Mouse (Mus musculus) layer of hippocampus, postnatal 10 days (tissue): ENCODE data around the gene Tnfsf4. TPM values are rescaled to one million over a fixed set of nuclear protein-coding genes. Genes with fewer than 3 reads are reported as not detected.

Source experiments
- DNase-seq, 2 experiments: peaks; one replicate each; pipeline ENCODE4 v3.0.0; 2021; ENCODE audit warnings: low spot score in 2 of 2
- total RNA-seq, 2 experiments: library from RNA; stranded (reverse); gene quantifications; 2 replicates each; pipeline ENCODE4 v1.2.3; 2021

The Tnfsf4 gene
- total RNA-seq, 2 experiments from 2014 or later: not detected

DNA sequence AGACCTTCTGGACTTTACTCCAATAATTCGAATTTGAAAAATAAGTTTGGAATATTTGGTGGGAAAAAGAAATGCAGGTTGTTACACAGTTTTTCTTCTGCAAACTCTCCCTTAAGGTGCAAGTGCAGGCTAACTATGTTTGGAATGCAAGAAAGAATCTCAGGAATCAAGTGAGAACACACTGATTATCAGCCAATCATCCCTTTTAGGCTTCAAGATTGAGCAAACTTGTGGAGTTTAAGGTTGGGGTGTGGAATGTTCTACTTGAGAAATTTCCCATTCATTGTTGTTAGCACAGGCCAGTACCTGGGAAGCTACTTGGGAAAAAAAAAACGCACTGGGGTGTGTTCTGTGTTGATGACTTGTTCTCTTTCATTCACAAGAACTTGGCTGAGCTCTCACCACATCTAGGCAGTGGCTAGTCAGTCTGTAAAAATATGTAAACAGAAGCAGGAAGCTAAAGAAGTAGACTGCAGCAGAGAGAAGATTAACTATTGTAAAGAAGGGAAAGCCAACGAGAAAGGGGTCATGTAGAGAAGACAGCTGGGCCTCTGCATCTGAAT is 56.6 kb downstream of the Tnfsf4 start:
- no peak for DNase-seq

DNA sequence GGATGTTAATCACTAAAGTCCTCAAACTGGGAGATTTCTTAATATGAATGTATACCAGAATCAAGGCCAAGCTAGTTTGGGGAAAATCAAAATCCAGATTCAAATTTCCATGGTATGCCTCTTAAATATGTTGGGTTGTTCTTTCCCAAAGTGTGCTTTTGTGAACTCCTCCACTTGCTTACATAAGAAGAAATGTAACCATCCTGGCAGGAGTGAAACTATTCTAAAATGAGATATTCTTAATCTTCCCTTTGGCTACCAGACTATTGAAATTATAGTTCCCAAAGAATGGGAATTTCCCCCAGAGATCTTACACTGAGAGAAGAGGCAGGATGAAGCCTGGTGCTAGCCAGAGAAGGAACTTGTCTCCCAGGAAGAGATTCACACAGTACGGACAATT is 57.0 kb downstream of the Tnfsf4 start:
- no peak for DNase-seq

DNA sequence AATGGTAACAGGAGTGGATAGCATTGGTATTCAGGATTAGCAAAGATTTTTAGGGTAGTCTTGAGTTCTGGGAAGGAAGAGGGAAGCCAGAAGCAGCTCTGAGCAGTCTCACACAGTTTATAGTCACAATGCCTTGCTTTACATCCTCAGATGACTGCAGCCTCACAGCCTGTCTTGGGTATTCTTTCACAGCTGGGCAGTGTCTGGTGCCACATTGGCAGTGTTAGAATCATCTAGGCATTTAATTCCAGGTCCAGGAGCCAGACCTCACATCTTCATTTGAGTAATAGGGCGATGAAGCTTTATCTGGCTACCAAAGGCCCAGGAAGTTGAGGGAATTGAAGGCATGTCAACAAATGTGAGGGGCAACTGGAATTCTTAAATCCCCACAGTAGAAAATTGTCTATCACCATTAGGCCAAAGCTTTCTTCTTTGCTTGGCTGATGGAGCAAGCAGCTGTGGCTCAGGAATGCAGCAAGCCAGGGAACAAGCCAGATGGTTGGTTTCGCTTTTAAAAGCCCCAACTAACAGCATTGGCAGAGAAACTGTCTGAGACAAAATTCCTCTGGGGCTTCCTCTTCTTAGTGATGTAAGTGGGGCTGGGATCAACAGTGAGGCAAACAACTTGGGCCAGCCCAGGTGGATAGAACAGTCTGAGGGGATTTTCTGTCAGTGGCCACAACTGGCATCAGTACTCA is 68.3 kb downstream of the Tnfsf4 start:
- DNase-seq: peak; percentile 7 to 14

Other genes starting within 250 kb of the Tnfsf4 start
- not detected for gene Tex50, start 236.1 kb upstream of the Tnfsf4 start, total RNA-seq
- gene Prdx6, start 144.2 kb upstream of the Tnfsf4 start, total RNA-seq: 100 to 1,000 TPM; 214 to 229 TPM
- not detected for gene Tnfsf18, start 99.2 kb downstream of the Tnfsf4 start, total RNA-seq